Mouse (Mus musculus) right cerebral cortex, adult 2 months (tissue): Measurements from ENCODE around the gene Gm20683.
"Not testable (repeated sequence)": the region's sequence is repeated elsewhere in the genome, so short reads cannot be mapped to it uniquely, and the experiment has no call there.

ENCODE experiments used
- DNase-seq, 2 experiments: peaks; one replicate each; pipeline ENCODE4 v3.0.0; 2021 to 2022; ENCODE audit warnings: low spot score in 2 of 2

Gene Gm20683

GRCm38 (mm10) chr17:25874148-25874720 is 32.7 kb upstream of the Gm20683 start:
- DNase-seq, result no peak

- DNase-seq, result no peak
Observed at GRCm38 (mm10) chr17:25873405-25874147, 32.0 kb upstream of the Gm20683 start.

GRCm38 (mm10) chr17:25872676-25873075 is 31.1 kb upstream of the Gm20683 start:
- DNase-seq, result no peak

- DNase-seq, result not testable (repeated sequence)
Observed at GRCm38 (mm10) chr17:25871566-25871965, 30.0 kb upstream of the Gm20683 start.

- DNase-seq, result no peak
Observed at GRCm38 (mm10) chr17:25869954-25870353, 28.4 kb upstream of the Gm20683 start.

GRCm38 (mm10) chr17:25869498-25869897 is 27.9 kb upstream of the Gm20683 start:
- DNase-seq, result no peak

GRCm38 (mm10) chr17:25868601-25869191 is 27.1 kb upstream of the Gm20683 start, which contains the start of gene Mcrip2:
Gene Mcrip2, minus strand, starts transcription at chr17:25868764.
- peak; percentile 76 to 82 for DNase-seq

- DNase-seq, result no peak
Observed at GRCm38 (mm10) chr17:25867836-25868600, 26.5 kb upstream of the Gm20683 start.

- DNase-seq, result no peak
Observed at GRCm38 (mm10) chr17:25867509-25867835, 25.9 kb upstream of the Gm20683 start.

GRCm38 (mm10) chr17:25866172-25866571 is 24.6 kb upstream of the Gm20683 start:
- DNase-seq, result no peak

GRCm38 (mm10) chr17:25865288-25865687 is 23.7 kb upstream of the Gm20683 start:
- no peak for DNase-seq

- no peak for DNase-seq
Observed at GRCm38 (mm10) chr17:25864311-25864710, 22.7 kb upstream of the Gm20683 start.

- DNase-seq, result no peak
Observed at GRCm38 (mm10) chr17:25863681-25864080, 22.1 kb upstream of the Gm20683 start.

GRCm38 (mm10) chr17:25861704-25862612 is 20.4 kb upstream of the Gm20683 start:
- DNase-seq, result no peak

- peak; percentile 94 to 97 for DNase-seq
Observed at GRCm38 (mm10) chr17:25860832-25861703, 19.5 kb upstream of the Gm20683 start, which contains the start of gene Wdr90. Gene Wdr90, minus strand, starts transcription at chr17:25861501.

GRCm38 (mm10) chr17:25860229-25860628 is 18.7 kb upstream of the Gm20683 start:
- no peak for DNase-seq

- peak; percentile 95 to 96 for DNase-seq
Observed at GRCm38 (mm10) chr17:25844396-25844901, 2.9 kb upstream of the Gm20683 start, which contains the start of gene Rhot2. Gene Rhot2, minus strand, starts transcription at chr17:25844851.

- DNase-seq, result peak in 1 of 2 experiments; percentile 57
Observed at GRCm38 (mm10) chr17:25843636-25844395, 2.3 kb upstream of the Gm20683 start.

GRCm38 (mm10) chr17:25843122-25843521 is 1.6 kb upstream of the Gm20683 start:
- DNase-seq, result no peak
